Mouse (Mus musculus): ENCODE data around the gene Fam20a. TPM values are rescaled to one million over a fixed set of nuclear protein-coding genes. Genes with fewer than 3 reads are reported as not detected.

Fam20a gene
- polyA plus RNA-seq, 1 experiment = 0.54 TPM

DNA sequence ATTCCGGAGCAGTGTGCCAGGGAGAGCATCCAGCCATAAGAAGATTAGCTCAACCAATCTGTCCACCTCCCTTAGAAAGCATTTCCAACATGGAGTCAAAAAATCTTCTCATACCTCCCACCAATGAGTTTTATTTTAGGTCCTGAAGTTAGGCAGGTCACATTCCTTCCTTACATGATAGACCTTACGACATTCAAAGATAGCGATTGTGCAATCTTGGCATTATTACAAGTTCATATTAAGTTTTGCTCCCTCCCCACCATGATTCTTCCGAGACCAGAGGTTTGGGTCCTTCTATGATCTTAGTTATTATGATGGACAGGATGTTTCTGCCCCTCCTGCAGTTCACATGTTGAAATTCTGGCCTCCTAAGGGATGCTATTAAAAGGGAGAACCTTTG, 32.5 kb downstream of the Fam20a start:
- Histone ChIP-seq H3K36me3 (replicated peaks; ENCODE audit: low read length) (no peaks in the 10 kb centered on the region), H3K9me3 (no peaks in the 10 kb centered on the region), H3K4me3 (replicated peaks) (no peak overlapping the region), H3K27me3 (replicated peaks) (peaks cover 25% of the 10 kb centered on the region), H3K4me1 (peaks cover 13% of the 10 kb centered on the region)
- TF ChIP-seq FLI1 (IDR thresholded peaks at IDR 0.05; ENCODE audit: low read length) (no peak), GATA1 (IDR thresholded peaks at IDR 0.05; ENCODE audit: borderline replicate concordance, low read length) (no peak)

DNA sequence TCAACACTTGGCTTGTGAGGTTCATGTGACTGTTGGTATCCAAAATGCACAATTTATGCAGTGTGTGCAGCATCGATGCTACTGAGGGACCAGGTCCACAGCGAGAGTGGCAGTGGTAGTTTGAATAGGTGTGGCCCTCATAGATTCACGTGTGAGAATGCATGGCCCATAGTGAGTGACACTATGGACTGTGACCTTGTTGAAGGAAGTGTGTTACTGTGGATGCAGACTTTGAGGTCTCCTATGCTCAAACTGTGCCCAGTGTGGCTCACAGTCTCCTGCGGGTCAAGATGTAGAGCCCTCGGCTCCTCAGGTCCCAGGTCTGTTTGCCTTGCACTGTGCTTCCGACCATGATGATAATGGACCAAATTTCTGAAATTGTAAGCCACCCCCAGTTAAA, 39.9 kb downstream of the Fam20a start:
- Histone ChIP-seq H3K36me3 (replicated peaks; ENCODE audit: low read length) (peaks cover 8% of the 10 kb centered on the region), H3K4me1 (peaks cover 24% of the 10 kb centered on the region), H3K9me3 (no peaks in the 10 kb centered on the region), H3K27me3 (replicated peaks) (peaks cover 17% of the 10 kb centered on the region), H3K4me3 (replicated peaks) (no peak overlapping the region)
- no peak for TF ChIP-seq FLI1 (IDR thresholded peaks at IDR 0.05; ENCODE audit: low read length)

DNA sequence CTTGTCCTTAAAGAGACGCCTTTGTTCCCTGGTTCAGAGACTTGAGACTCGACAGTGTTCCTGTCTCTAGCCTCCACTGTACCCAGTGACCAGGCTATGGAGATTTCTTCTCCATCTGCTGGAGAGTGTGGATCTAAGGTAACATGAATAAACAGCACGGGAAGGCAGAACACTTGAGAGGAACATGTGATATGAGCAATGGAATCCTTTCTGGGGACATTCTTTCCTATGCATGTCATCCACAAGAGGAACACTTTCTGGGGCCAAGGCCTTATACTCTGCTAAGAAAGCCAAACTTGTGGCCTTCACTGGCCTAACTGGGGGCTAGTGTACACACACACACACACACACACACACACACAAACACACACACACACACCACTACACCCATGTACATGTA, 40.5 kb downstream of the Fam20a start:
- no peak for TF ChIP-seq FLI1 (IDR thresholded peaks at IDR 0.05; ENCODE audit: low read length)
- TF ChIP-seq GATA1 (IDR thresholded peaks at IDR 0.05; ENCODE audit: borderline replicate concordance, low read length) = no peak
- H3K27me3 ChIP-seq (replicated peaks) = peaks cover 12% of the 10 kb centered on the region
- H3K36me3 ChIP-seq (replicated peaks; ENCODE audit: low read length) = peaks cover 8% of the 10 kb centered on the region
- no peak overlapping the region for H3K4me3 ChIP-seq (replicated peaks)
- no peaks in the 10 kb centered on the region for H3K9me3 ChIP-seq
- peaks cover 30% of the 10 kb centered on the region for H3K4me1 ChIP-seq

DNA sequence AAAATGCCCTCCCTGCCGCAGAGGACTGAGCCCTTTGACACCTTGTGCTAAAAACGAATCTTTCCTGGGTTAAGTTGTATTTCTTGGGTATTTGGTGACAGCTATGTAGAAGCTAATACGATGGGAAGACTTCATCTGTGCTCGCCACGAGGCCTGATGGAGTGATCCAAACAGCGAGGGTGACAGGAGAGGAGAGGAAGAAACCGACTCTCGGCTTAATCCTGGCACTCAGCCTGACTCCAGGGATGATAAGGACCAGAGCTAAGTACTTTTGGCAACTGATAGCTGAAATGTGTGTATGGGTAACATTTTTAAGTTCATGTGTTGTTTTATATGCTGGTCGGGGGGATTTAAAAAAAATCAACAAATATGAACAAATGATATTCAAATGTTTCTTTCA, 41.1 kb downstream of the Fam20a start:
- Histone ChIP-seq H3K4me1 (peaks cover 37% of the 10 kb centered on the region), H3K27me3 (replicated peaks) (peaks cover 12% of the 10 kb centered on the region), H3K9me3 (no peaks in the 10 kb centered on the region), H3K4me3 (replicated peaks) (no peak overlapping the region), H3K36me3 (replicated peaks; ENCODE audit: low read length) (peaks cover 10% of the 10 kb centered on the region)
- no peak for TF ChIP-seq FLI1 (IDR thresholded peaks at IDR 0.05; ENCODE audit: low read length)
- TF ChIP-seq GATA1 (IDR thresholded peaks at IDR 0.05; ENCODE audit: borderline replicate concordance, low read length) = no peak

DNA sequence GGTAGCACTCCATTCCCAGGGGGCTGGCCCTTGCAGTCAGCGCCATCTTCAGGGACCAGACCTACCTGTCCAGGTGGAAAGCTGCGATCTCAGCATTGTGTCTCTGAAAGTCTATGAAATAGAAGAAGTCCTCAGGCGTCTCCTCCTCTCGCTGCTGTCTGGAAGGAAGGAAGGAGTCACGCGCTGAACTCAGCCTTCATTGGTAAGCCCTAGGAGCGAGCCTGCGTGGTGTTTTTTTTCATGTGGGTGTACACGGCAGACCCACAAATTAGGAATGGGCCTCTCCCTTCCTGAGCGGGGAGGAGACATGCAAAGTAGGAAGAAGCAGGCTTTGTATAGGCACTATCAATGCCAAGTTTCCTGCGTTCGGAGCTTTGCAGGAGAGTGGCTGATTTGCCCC, 43.8 kb downstream of the Fam20a start:
- TF ChIP-seq FLI1 (IDR thresholded peaks at IDR 0.05; ENCODE audit: low read length) (no peak), GATA1 (IDR thresholded peaks at IDR 0.05; ENCODE audit: borderline replicate concordance, low read length) (no peak)
- Histone ChIP-seq H3K27me3 (replicated peaks) (peaks cover 4% of the 10 kb centered on the region), H3K4me1 (peaks cover 48% of the 10 kb centered on the region), H3K9me3 (no peaks in the 10 kb centered on the region), H3K36me3 (replicated peaks; ENCODE audit: low read length) (peaks cover 31% of the 10 kb centered on the region), H3K4me3 (replicated peaks) (no peak overlapping the region)

DNA sequence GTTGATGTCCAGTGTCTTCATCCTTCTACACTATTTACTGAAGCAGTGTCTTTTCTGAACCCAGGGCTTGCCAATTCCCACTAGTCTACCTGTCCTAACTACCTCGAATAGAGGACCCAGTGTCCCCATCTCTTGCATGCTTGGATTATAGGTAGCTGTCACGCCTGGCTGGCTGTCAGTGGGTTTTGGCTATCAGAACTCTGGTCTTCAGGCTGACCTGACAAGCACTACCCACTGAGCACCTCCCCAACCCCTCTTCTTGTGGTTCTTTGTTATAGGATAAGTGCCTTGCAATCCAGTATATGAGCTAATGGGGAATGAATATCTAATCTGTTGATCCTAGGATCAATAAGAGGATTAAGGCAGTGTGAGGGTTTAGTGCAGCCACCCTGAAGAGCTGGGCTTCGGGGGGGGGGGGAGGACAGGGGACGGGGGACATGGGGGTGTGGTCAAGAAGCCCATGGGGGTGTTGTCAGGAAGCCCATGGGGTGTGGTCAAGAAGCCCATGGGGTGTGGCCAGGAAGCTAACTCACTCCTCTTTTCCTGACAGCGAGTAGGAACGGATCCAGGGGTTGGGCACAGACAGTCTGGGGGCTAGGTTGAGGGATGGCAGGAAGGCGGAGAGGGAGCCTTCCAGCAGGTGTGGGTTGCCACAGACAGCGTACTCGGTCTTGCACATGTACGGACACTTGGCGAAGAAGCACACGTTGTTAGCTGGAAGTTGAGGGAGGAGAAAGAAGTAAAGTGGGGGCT, 45.3 kb downstream of the Fam20a start:
- Histone ChIP-seq H3K4me3 (replicated peaks) (peak overlapping the region; percentile 4), H3K9me3 (no peaks in the 10 kb centered on the region), H3K4me1 (peaks cover 52% of the 10 kb centered on the region), H3K36me3 (replicated peaks; ENCODE audit: low read length) (peaks cover 43% of the 10 kb centered on the region), H3K27me3 (replicated peaks) (peaks cover 4% of the 10 kb centered on the region)
- TF ChIP-seq GATA1 (IDR thresholded peaks at IDR 0.05; ENCODE audit: borderline replicate concordance, low read length) (no peak), FLI1 (IDR thresholded peaks at IDR 0.05; ENCODE audit: low read length) (no peak)

DNA sequence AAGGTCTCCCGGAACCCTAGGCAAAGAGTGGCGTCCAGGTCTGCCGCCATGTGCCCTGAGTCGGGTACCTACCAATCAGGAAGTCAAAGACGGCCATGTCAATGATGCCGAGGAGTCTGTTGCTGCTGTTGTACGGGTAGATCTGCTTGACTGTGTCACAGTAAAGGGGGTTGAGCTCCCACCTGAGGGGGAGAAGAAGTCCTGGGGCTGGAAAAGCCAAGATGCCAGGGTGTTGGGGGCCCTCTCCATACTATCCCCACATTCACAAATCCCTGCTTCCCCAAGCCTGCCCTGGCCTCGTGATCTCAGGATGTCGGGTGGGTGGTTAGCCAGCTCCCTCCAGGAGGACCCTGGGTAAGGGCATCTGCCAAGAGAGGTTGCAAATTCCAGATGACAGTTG, 46.3 kb downstream of the Fam20a start:
- Histone ChIP-seq H3K4me3 (replicated peaks) (no peak overlapping the region), H3K9me3 (no peaks in the 10 kb centered on the region), H3K4me1 (peaks cover 62% of the 10 kb centered on the region), H3K27me3 (replicated peaks) (peaks cover 4% of the 10 kb centered on the region), H3K36me3 (replicated peaks; ENCODE audit: low read length) (peaks cover 53% of the 10 kb centered on the region)
- TF ChIP-seq FLI1 (IDR thresholded peaks at IDR 0.05; ENCODE audit: low read length) = no peak
- TF ChIP-seq GATA1 (IDR thresholded peaks at IDR 0.05; ENCODE audit: borderline replicate concordance, low read length) = no peak

DNA sequence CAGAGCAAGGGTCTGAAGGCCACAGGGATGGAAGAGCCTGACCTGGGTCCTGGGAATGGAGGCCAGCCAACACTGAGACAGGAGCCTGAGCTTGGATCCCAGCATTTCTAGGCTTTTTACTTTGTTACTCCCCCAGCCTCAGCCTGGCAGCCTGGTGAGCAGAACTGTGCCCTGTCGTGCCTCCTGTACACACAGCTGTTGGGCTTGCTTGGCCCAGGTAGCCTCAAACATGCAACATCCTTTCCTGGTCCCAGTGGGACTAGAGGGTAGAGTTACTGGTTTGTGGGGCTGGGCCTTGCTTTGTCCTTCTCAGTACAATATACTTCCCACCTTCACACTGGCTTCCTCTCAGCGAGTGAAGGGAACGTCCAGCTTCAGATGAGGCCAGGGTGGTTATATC, 46.9 kb downstream of the Fam20a start:
- TF ChIP-seq GATA1 (IDR thresholded peaks at IDR 0.05; ENCODE audit: borderline replicate concordance, low read length) (no peak), FLI1 (IDR thresholded peaks at IDR 0.05; ENCODE audit: low read length) (no peak)
- Histone ChIP-seq H3K27me3 (replicated peaks) (peaks cover 4% of the 10 kb centered on the region), H3K9me3 (no peaks in the 10 kb centered on the region), H3K4me1 (peaks cover 68% of the 10 kb centered on the region), H3K36me3 (replicated peaks; ENCODE audit: low read length) (peaks cover 59% of the 10 kb centered on the region), H3K4me3 (replicated peaks) (no peak overlapping the region)

DNA sequence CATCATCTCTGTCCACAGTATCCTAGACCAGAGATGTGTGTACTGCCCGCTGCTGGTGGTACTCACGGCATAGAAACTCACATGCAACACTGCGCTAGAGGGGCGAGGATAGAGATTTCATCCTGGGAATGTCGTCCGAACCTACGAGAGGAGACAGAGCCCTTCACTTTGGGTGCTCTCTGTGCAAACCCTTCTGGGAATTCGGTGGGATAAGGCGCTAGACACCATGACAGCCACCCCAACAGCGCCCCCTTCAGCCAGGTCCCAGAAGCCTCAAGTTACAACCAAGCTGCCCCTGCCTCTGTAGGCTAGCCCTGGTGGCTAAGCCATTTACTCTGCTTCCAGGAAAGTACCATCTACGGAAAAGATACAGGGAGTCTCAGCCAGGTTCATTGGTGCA, 47.5 kb downstream of the Fam20a start:
- H3K4me3 ChIP-seq (replicated peaks) = no peak overlapping the region

DNA sequence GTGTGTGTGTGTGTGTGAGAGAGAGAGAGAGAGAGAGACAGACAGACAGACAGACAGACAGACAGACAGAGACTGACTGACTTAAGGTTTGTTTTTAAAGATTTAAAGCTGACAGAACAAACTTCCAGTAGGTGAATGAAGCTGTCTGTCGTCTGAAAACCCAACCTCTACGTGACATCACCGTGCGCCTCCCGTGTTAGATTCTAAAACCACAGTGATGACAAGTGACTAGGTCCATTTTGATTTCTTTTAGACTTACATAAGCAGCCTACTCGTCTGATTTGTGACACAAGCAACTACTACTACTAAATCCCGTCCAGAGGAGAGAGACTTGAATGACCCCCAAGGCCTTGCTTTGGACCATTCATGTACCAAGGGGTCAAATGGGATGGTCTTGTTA, 48.3 kb downstream of the Fam20a start:
- H3K4me3 ChIP-seq (replicated peaks) = no peak overlapping the region
- H3K4me1 ChIP-seq = peaks cover 79% of the 10 kb centered on the region
- peaks cover 4% of the 10 kb centered on the region for H3K27me3 ChIP-seq (replicated peaks)
- no peaks in the 10 kb centered on the region for H3K9me3 ChIP-seq
- H3K36me3 ChIP-seq (replicated peaks; ENCODE audit: low read length) = peaks cover 73% of the 10 kb centered on the region
- TF ChIP-seq GATA1 (IDR thresholded peaks at IDR 0.05; ENCODE audit: borderline replicate concordance, low read length) (no peak), FLI1 (IDR thresholded peaks at IDR 0.05; ENCODE audit: low read length) (no peak)

More for the DNA sequence above, 47.5 kb downstream of the Fam20a start:
- H3K36me3 ChIP-seq (replicated peaks; ENCODE audit: low read length) = peaks cover 66% of the 10 kb centered on the region
- H3K4me1 ChIP-seq = peaks cover 74% of the 10 kb centered on the region
- H3K9me3 ChIP-seq = no peaks in the 10 kb centered on the region
- TF ChIP-seq FLI1 (IDR thresholded peaks at IDR 0.05; ENCODE audit: low read length) = no peak
- TF ChIP-seq GATA1 (IDR thresholded peaks at IDR 0.05; ENCODE audit: borderline replicate concordance, low read length) = no peak
- H3K27me3 ChIP-seq (replicated peaks) = peaks cover 4% of the 10 kb centered on the region
